Mouse (Mus musculus) large intestine, adult 2 months (tissue): ENCODE data around the gene Ppp1r36. TPM values are rescaled to one million over a fixed set of nuclear protein-coding genes. Genes with fewer than 3 reads are reported as not detected.
"Not testable (repeated sequence)": the region's sequence is repeated elsewhere in the genome, so short reads cannot be mapped to it uniquely, and the experiment has no call there.

Experiments
- DNase-seq: peaks from one replicate; pipeline ENCODE4 v3.0.0-alpha.2; 2012; ENCODE audit warnings: low read depth, low spot score
- WGBS: fragments of 180-500 bp; shearing (Covaris S2); methylation state at CpG from one replicate; pipeline ENCODE4 v1.1.7; 2018; 5-methylcytosine and 5-hydroxymethylcytosine counted together
- polyA plus RNA-seq: library from polyadenylated mRNA; depleted of rRNA; stranded (reverse); fragments of >200 nt; gene quantifications from 2 replicates; pipeline ENCODE4 v1.2.3, GENCODE M21; 2012

The Ppp1r36 gene
- polyA plus RNA-seq, 1 experiment, result not detected

- 23% methylated on average over 8 of the region's 8 CpGs for WGBS
- DNase-seq, result no peak
Measured at GRCm38 (mm10) chr12:76435549-76435948, 18.2 kb downstream of the Ppp1r36 start.

GRCm38 (mm10) chr12:76443488-76443887, 26.1 kb downstream of the Ppp1r36 start:
- WGBS, result 79% methylated on average over 6 of the region's 6 CpGs
- not testable (repeated sequence) for DNase-seq

- no peak for DNase-seq
- WGBS, result 57% methylated on average over 10 of the region's 10 CpGs
Measured at GRCm38 (mm10) chr12:76444359-76444772, 27.0 kb downstream of the Ppp1r36 start.

- no peak for DNase-seq
- WGBS, result 79% methylated on average over 6 of the region's 6 CpGs
Measured at GRCm38 (mm10) chr12:76444862-76445261, 27.5 kb downstream of the Ppp1r36 start.

GRCm38 (mm10) chr12:76446201-76446600, 28.9 kb downstream of the Ppp1r36 start:
- no peak for DNase-seq
- WGBS, result 58% methylated on average over 11 of the region's 11 CpGs

- DNase-seq, result no peak
Measured at GRCm38 (mm10) chr12:76448127-76448526, 30.8 kb downstream of the Ppp1r36 start.

GRCm38 (mm10) chr12:76452203-76452602, 34.9 kb downstream of the Ppp1r36 start:
- no peak for DNase-seq

More at GRCm38 (mm10) chr12:76448127-76448526, 30.8 kb downstream of the Ppp1r36 start:
- 65% methylated on average over 6 of the region's 6 CpGs for WGBS

GRCm38 (mm10) chr12:76458445-76458844, 41.1 kb downstream of the Ppp1r36 start:
- not testable (repeated sequence) for DNase-seq
- WGBS, result 92% methylated on average over 4 of the region's 4 CpGs

More at GRCm38 (mm10) chr12:76452203-76452602, 34.9 kb downstream of the Ppp1r36 start:
- 45% methylated on average over 2 of the region's 2 CpGs for WGBS

- WGBS, result 48% methylated on average over 4 of the region's 4 CpGs
- DNase-seq, result no peak
Measured at GRCm38 (mm10) chr12:76459032-76459431, 41.7 kb downstream of the Ppp1r36 start.

- 76% methylated on average over 9 of the region's 9 CpGs for WGBS
- DNase-seq, result no peak
Measured at GRCm38 (mm10) chr12:76463391-76463790, 46.1 kb downstream of the Ppp1r36 start.

- 60% methylated on average over 12 of the region's 12 CpGs for WGBS
- DNase-seq, result no peak
Measured at GRCm38 (mm10) chr12:76464651-76465252, 47.4 kb downstream of the Ppp1r36 start.

GRCm38 (mm10) chr12:76466651-76467050, 49.3 kb downstream of the Ppp1r36 start:
- DNase-seq, result no peak
- WGBS, result 47% methylated on average over 7 of the region's 7 CpGs

GRCm38 (mm10) chr12:76467256-76467655, 49.9 kb downstream of the Ppp1r36 start:
- WGBS, result 27% methylated on average over 7 of the region's 7 CpGs
- no peak for DNase-seq

- 5% methylated on average over 4 of the region's 4 CpGs for WGBS
- no peak for DNase-seq
Measured at GRCm38 (mm10) chr12:76472046-76472445, 54.7 kb downstream of the Ppp1r36 start.

- no peak for DNase-seq
- 57% methylated on average over 10 of the region's 10 CpGs for WGBS
Measured at GRCm38 (mm10) chr12:76473562-76474245, 56.4 kb downstream of the Ppp1r36 start.

GRCm38 (mm10) chr12:76474246-76474583, 56.9 kb downstream of the Ppp1r36 start:
- DNase-seq, result no peak
- WGBS, result 67% methylated on average over 8 of the region's 8 CpGs

GRCm38 (mm10) chr12:76474802-76475201, 57.5 kb downstream of the Ppp1r36 start:
- 43% methylated on average over 2 of the region's 2 CpGs for WGBS

GRCm38 (mm10) chr12:76476146-76476545, 58.8 kb downstream of the Ppp1r36 start:
- WGBS, result 36% methylated on average over 1 of the region's 1 CpGs
- DNase-seq, result peak; percentile 73

More at GRCm38 (mm10) chr12:76474802-76475201, 57.5 kb downstream of the Ppp1r36 start:
- no peak for DNase-seq

- 31% methylated on average over 14 of the region's 14 CpGs for WGBS
- no peak for DNase-seq
Measured at GRCm38 (mm10) chr12:76478309-76479023, 61.1 kb downstream of the Ppp1r36 start.

GRCm38 (mm10) chr12:76479174-76479573, 61.8 kb downstream of the Ppp1r36 start:
- 39% methylated on average over 5 of the region's 5 CpGs for WGBS
- DNase-seq, result no peak
